Mouse (Mus musculus) neural tube, embryonic 14.5 days (tissue): ENCODE data around the gene H2-Aa. TPM values are rescaled to one million over a fixed set of nuclear protein-coding genes. Genes with fewer than 3 reads are reported as not detected.

ENCODE experiments used
- ATAC-seq: fragments of 200-750 bp; cut with Nextera tagmentation; 2 replicates; pipeline ENCODE4 v1.8.0; 2017; ENCODE audit warnings: low read depth, mild to moderate bottlenecking, moderate TSS enrichment, moderate library complexity
- H3K27ac ChIP-seq: fragments of 300-500 bp; sonication (generic); 2 replicates; pipeline ENCODE4 v1.5.1; 2014; ENCODE audit warnings: low read depth, mild to moderate bottlenecking, control low read depth, low read length, moderate library complexity, mixed read lengths
- H3K27me3 ChIP-seq: fragments of 300-500 bp; sonication (generic); 2 replicates; pipeline ENCODE4 v1.6.1; 2014; ENCODE audit warnings: low read length; ENCODE audit not compliant: control insufficient read depth, insufficient read depth
- H3K36me3 ChIP-seq: fragments of 300-500 bp; sonication (generic); 2 replicates; pipeline ENCODE4 v1.6.1; 2014; ENCODE audit warnings: low read length, mixed read lengths; ENCODE audit not compliant: control insufficient read depth, insufficient read depth
- H3K4me1 ChIP-seq: fragments of 300-500 bp; sonication (generic); 2 replicates; pipeline ENCODE4 v1.6.1; 2014; ENCODE audit warnings: low read length; ENCODE audit not compliant: control insufficient read depth, insufficient read depth
- H3K4me2 ChIP-seq: fragments of 300-500 bp; sonication (generic); 2 replicates; pipeline ENCODE4 v1.6.1; 2014; ENCODE audit warnings: mild to moderate bottlenecking, low read depth, low read length, control low read depth
- H3K4me3 ChIP-seq: fragments of 300-500 bp; sonication (generic); 2 replicates; pipeline ENCODE4 v1.5.1; 2014; ENCODE audit warnings: low read depth, low read length, control low read depth, mixed read lengths
- H3K9ac ChIP-seq: fragments of 300-500 bp; sonication (generic); replicated peaks from 2 replicates; pipeline ENCODE4 v1.6.1; 2014; ENCODE audit warnings: low read depth, mild to moderate bottlenecking, control low read depth, low read length, mixed read lengths
- H3K9me3 ChIP-seq: fragments of 300-500 bp; sonication (generic); 2 replicates; pipeline ENCODE4 v1.6.1; 2016; ENCODE audit warnings: low read length; ENCODE audit not compliant: control insufficient read depth
- WGBS: fragments of 180-500 bp; shearing (Covaris S2); extraction: QIAGEN DNeasy Blood & Tissue Kit; methylation state at CpG from one replicate; pipeline ENCODE4 v1.1.7; 2014; 5-methylcytosine and 5-hydroxymethylcytosine counted together
- polyA plus RNA-seq: library from polyadenylated mRNA; unstranded; fragments of >200 nt; fragmentation: Nextera tagmentation; extraction: Ambion mirVana; gene quantifications from 2 replicates; pipeline ENCODE4 v1.2.1, GENCODE M21; 2014

The H2-Aa gene
- polyA plus RNA-seq, 1 experiment from 2014 or later = 0.24 TPM

GRCm38 (mm10) chr17:34280499-34281038, 7.1 kb downstream of the H2-Aa start:
- ATAC-seq = no peak
- 90% methylated on average over 1 of the region's 1 CpGs for WGBS
- H3K4me3 ChIP-seq = no peak overlapping the region

GRCm38 (mm10) chr17:34272102-34272501, 15.5 kb downstream of the H2-Aa start:
- Histone ChIP-seq H3K36me3 (no peaks in the 10 kb centered on the region), H3K27ac (no peak overlapping the region), H3K27me3 (no peaks in the 10 kb centered on the region), H3K4me2 (no peak overlapping the region), H3K9ac (no peak overlapping the region), H3K4me3 (no peak overlapping the region), H3K9me3 (no peaks in the 10 kb centered on the region; the same call in 1 of the 2 replicates), H3K4me1 (no peaks in the 10 kb centered on the region)
- ATAC-seq = no peak
- 91% methylated on average over 1 of the region's 1 CpGs for WGBS

More at GRCm38 (mm10) chr17:34280499-34281038, 7.1 kb downstream of the H2-Aa start:
- Histone ChIP-seq H3K36me3 (no peaks in the 10 kb centered on the region), H3K27me3 (no peaks in the 10 kb centered on the region), H3K27ac (no peak overlapping the region), H3K9ac (no peak overlapping the region), H3K9me3 (no peaks in the 10 kb centered on the region; the same call in 1 of the 2 replicates), H3K4me2 (no peak overlapping the region), H3K4me1 (no peaks in the 10 kb centered on the region)

GRCm38 (mm10) chr17:34270940-34271339, 16.7 kb downstream of the H2-Aa start:
- Histone ChIP-seq H3K4me3 (no peak overlapping the region), H3K27me3 (no peaks in the 10 kb centered on the region), H3K9me3 (no peaks in the 10 kb centered on the region), H3K4me1 (no peaks in the 10 kb centered on the region), H3K4me2 (no peak overlapping the region), H3K36me3 (no peaks in the 10 kb centered on the region), H3K27ac (no peak overlapping the region), H3K9ac (no peak overlapping the region)
- WGBS = 85% methylated on average over 2 of the region's 2 CpGs
- ATAC-seq = no peak

GRCm38 (mm10) chr17:34270230-34270629, 17.4 kb downstream of the H2-Aa start:
- Histone ChIP-seq H3K9ac (no peak overlapping the region), H3K9me3 (no peaks in the 10 kb centered on the region), H3K36me3 (no peaks in the 10 kb centered on the region), H3K4me1 (no peaks in the 10 kb centered on the region), H3K27ac (no peak overlapping the region), H3K4me2 (no peak overlapping the region), H3K4me3 (no peak overlapping the region), H3K27me3 (0 out of 2 replicates have a peak, but pooled peaks cover 2% of the 10 kb centered on the region)
- WGBS = 89% methylated on average over 2 of the region's 2 CpGs
- no peak for ATAC-seq

GRCm38 (mm10) chr17:34269817-34270216, 17.8 kb downstream of the H2-Aa start:
- 75% methylated on average over 4 of the region's 4 CpGs for WGBS
- ATAC-seq = no peak
- H3K27ac ChIP-seq = no peak overlapping the region
- H3K9me3 ChIP-seq = no peaks in the 10 kb centered on the region
- H3K4me1 ChIP-seq = no peaks in the 10 kb centered on the region
- 0 out of 2 replicates have a peak, but pooled peaks cover 3% of the 10 kb centered on the region for H3K27me3 ChIP-seq
- no peak overlapping the region for H3K9ac ChIP-seq
- no peaks in the 10 kb centered on the region for H3K36me3 ChIP-seq
- no peak overlapping the region for H3K4me2 ChIP-seq
- no peak overlapping the region for H3K4me3 ChIP-seq

- H3K9me3 ChIP-seq = no peaks in the 10 kb centered on the region
- peaks cover 3% of the 10 kb centered on the region; the same call in 1 of the 2 replicates for H3K4me1 ChIP-seq
- H3K4me2 ChIP-seq = no peak overlapping the region
- no peak overlapping the region for H3K9ac ChIP-seq
- H3K27me3 ChIP-seq = peaks cover 5% of the 10 kb centered on the region; the same call in 1 of the 2 replicates
- 98% methylated on average over 2 of the region's 2 CpGs for whole genome bisulfite sequencing
- no peaks in the 10 kb centered on the region for H3K36me3 ChIP-seq
- no peak overlapping the region for H3K4me3 ChIP-seq
- H3K27ac ChIP-seq = no peak overlapping the region
- no peak for ATAC-seq
Observed at GRCm38 (mm10) chr17:34268748-34269147, 18.9 kb downstream of the H2-Aa start.

GRCm38 (mm10) chr17:34268262-34268661, 19.4 kb downstream of the H2-Aa start:
- Histone ChIP-seq H3K36me3 (no peaks in the 10 kb centered on the region), H3K4me1 (peaks cover 7% of the 10 kb centered on the region; the same call in 1 of the 2 replicates), H3K9ac (no peak overlapping the region), H3K4me3 (no peak overlapping the region), H3K9me3 (no peaks in the 10 kb centered on the region), H3K27ac (no peak overlapping the region), H3K27me3 (peaks cover 6% of the 10 kb centered on the region; the same call in 1 of the 2 replicates), H3K4me2 (no peak overlapping the region)
- whole genome bisulfite sequencing = 76% methylated on average over 2 of the region's 2 CpGs
- ATAC-seq = no peak

- H3K27me3 ChIP-seq = peaks cover 9% of the 10 kb centered on the region; the same call in 1 of the 2 replicates
- under 1% methylated on average over 84 of the region's 93 CpGs for WGBS
- peak overlapping the region; percentile 58 for H3K9ac ChIP-seq
- H3K4me3 ChIP-seq = peak overlapping the region; percentile 43
- H3K27ac ChIP-seq = no peak overlapping the region
- H3K4me2 ChIP-seq = peak overlapping the region; percentile 93
- peak; percentile 42; the same call in 1 of the 2 replicates for ATAC-seq
- no peaks in the 10 kb centered on the region for H3K36me3 ChIP-seq
- peaks cover 7% of the 10 kb centered on the region; the same call in 1 of the 2 replicates for H3K4me1 ChIP-seq
- H3K9me3 ChIP-seq = no peaks in the 10 kb centered on the region
Observed at GRCm38 (mm10) chr17:34264452-34265351, 22.9 kb downstream of the H2-Aa start.
